Mouse (Mus musculus) thymus, postnatal 4 days (tissue): ENCODE results near the gene Sbf2.
"Not testable (repeated sequence)": the region's sequence is repeated elsewhere in the genome, so short reads cannot be mapped to it uniquely, and the experiment has no call there.

Experiments used
- DNase-seq: peaks from one replicate; pipeline ENCODE4 v3.0.0; 2021

The Sbf2 gene

DNA sequence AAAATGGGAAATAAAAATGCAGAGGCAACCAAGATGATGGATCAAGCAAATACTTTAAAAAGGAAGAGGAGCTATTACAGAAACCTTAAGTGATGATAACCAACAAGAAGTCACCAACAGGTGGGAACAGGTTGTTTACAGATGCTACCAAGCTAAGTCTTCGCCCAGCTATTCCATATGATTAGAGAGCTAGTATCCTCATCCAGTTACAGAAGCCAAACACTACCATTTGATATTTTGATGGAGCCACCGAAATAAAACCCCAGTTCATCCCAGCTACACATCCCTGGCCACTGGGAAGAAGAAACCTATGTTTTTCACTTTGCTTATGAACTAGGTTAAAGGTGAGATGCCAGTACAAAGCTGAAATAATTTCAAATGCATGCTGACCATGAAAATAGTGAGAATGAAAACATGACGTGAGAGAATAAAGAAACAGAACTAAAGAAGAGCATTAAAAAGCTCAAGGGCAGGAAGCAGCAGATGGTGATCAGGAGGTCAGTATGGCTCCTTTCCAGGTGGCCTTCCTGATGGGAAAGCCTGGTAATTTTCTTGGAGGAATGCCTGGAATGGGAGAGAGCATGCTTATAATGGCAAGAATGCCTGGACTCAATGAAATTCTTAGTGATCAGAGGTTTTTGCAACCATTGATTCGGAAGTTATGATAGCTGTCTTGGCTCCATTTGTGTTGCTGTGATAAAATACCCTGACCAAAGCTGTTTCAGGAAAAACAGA lies 48.7 kb downstream of the Sbf2 start:
- no peak for DNase-seq

DNA sequence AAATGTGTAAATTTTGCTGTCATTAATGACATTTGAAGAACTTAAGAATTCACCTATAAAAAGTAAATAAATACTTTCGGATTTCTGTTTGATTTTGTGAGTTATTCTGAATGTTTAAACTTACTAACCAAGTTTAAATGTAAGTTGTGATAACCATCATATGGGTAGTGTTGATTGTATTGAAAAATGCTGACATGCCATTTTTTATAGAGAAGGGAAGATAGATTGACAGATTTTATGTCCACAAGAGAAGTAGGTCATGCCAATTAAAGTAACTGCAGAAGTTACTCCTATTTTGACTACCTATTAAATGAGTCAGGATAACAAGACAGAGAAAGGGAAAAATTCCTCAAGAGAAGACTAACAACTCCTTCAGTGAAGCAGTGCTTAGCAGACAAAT lies 53.1 kb downstream of the Sbf2 start:
- DNase-seq, result no peak

DNA sequence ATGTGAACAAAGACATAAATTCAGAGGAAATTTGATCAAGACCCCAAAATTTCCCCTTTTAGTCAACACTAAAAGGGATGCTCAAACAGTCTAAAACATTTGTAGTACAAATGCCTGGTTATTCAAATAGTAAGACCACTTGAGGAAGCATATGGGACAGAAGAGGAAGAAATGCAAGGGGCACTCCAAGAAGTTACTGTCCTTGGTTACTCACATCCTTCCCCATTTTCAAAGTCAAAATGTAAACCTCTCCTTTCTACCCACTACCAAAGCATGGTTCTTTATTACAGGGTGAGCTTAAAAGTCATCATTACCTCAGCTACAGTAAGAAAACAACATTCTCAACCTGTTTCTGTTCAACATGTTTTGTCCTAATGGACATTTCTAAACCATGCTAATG lies 57.7 kb downstream of the Sbf2 start:
- DNase-seq, result no peak

DNA sequence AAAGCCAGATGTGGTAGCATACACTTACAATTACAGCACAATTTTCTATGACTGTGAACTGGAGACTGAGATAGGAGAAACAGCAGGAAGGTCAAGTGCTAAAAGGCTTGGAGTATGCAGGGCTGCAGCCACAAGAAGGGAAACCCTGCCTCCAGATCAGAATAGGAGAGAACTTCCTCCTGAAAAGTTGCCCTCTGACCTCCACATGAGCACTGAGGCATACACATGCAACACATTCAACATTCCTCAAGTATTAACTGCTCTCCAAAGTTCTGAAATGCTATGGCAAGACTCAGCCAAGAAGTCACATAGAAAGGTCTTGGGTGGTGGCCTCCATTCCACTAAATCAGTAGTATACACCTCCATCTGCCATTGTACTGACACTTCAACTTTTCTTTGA lies 58.5 kb downstream of the Sbf2 start:
- no peak for DNase-seq

DNA sequence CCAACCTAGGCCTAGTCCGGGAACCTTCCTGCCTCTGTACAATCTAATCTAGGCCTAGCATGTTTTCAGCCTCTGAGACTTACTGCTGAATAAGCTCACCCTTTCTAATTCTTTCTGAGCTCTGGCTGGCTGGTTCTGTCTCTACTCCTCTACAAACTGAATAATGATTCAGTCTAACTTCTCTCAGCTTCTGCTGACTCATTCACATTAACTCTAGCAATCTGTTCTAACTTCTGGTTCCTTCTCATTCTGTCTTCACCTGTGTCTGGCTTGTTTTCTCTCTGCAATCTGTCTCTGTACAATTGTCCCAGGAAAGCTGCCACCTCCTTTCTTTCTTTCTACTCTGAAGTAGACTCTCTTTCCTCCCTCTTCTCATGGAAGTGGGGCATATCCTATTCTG lies 59.5 kb downstream of the Sbf2 start:
- no peak for DNase-seq

DNA sequence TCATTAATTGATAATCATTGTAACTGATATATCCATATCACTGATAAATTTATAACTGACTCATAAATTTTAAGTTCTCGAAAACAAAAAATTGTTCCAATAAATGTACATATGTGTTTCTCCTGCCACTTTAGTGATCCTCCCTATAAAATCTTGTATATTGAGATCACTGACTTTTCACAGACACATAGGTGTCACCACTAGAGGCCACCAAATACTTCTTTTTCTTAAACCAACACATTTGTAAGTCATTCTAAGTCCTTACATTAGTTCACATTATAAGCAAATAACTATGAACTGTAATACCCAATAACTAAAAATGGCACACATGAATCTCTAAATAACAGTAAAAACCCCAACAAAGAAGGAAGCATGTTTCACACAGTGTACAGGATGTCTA lies 66.5 kb downstream of the Sbf2 start:
- no peak for DNase-seq

DNA sequence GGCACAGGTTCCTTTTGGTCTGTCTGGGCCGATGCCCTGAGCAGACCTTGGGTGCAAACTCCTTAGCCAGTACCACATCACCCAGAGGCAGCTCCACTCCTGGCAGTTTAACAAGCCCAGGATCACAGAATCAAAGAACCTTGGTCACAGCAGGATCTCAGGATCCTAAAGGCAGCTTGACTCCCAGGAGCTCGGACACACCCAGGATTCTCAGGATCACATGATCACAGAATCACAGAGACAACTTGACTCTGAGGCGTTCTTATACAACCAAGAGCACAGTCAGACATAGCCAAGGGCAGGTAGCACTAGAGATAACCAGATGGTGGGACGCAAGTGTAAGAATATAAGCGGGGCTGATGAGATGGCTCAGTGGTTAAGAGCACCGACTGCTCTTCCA lies 71.4 kb downstream of the Sbf2 start:
- no peak for DNase-seq

DNA sequence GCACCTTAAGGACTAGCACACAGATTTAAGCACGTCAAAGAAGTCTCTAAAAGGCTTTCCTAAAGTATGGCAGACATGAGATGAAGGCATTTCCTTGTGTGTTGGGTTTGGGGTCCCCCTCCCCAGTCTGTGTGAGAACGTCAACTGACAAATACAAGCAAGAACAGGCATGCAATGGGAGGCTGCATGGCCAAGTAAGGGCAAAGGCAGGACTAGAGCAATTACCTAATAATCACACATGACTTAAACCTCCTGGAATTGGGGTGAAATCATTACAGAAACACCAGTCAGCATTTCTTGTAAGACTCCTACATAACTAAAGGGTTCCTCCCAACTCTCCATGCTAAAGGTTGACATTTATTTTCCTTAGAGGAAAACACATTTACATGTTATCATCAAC lies 75.5 kb downstream of the Sbf2 start:
- DNase-seq, result no peak

DNA sequence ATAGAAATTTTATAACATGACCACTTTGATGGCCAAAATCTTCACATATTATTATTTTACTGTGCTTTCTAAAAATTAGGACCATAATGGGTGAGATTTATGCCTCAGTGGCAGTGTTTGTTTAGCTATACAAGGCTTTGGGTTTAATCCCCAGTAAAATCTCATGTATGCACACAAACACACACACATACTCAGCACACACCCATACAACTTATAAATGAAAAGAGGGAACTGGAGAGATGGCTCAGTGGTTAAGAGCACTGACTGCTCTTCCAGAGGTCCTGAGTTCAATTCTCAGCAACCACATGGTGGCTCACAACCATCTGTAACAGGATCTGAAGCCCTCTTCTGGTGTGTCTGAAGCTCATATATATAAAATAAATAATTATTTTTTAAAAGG lies 84.4 kb downstream of the Sbf2 start:
- DNase-seq, result not testable (repeated sequence)

DNA sequence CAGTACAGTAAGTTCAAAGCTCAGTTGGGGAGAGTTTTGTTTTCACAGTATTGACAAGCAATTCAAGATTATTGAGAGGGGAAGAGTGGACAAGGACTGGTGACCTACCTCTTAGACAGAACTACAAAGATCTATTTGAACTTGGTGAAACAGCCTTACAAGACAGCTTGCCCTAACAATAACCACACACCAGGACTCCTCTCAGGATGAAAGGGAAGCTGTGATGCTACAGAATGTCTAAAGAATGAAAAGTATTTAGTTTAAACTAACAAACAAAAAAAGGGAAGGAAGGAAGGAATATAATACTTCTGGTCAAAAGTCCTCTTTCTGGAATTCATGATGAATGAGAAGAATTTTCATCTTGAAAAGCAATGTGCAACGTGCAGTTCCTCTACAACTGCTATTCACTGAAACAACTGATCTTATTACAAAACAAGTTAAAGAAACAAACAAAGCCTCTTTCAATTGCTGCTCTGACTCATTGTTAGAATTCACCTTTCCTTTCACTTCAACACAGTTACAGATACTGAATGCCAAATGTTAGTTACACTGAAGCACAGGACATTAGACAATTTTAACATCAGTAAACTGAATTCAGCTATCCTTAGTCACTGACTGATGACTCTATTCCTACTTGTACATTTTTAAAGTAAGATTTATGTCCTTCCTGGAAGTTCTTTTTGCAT lies 89.5 kb downstream of the Sbf2 start:
- no peak for DNase-seq

DNA sequence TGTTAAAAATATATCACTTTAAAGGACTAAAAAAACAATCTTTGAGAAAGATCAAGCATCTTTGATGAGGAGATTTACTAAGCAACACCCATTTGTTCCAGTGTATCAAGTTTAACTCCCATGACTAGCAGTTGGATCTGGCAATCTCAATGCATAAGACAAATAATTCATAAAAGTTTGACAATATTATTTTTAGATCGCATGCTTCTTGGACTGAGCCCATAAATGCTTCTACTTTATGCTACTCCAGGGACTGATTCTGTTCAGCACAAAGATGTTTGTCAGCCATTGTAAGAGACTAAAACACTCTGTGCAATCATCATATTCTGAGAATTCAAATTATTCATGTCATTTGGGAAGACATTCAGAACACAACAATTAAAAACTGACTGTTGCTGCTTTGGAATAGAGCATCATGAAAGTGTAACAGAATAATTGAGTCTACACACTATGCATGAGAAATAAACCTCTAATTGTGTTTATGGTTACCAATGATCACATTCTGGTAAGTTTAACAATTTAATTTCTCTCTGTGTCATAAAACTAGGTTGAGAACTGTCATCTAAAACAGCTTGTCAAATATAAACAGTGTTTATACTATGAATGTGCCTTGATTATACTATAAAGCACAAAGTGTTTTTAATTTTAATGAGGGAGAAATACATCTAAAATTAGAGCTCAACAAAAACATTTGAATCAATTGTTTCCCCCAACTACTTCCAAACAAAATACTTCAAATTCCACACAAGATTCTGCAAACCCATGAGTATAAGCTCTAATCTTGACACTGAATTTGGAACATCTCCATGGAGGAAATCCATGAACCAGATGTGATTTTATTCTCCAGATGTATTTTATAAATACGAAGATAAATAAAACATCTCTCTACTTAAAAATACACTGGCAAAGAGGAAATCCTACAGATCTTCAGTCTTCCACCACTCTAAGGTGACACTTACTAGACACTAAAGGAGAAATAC lies 98.2 kb downstream of the Sbf2 start:
- no peak for DNase-seq

DNA sequence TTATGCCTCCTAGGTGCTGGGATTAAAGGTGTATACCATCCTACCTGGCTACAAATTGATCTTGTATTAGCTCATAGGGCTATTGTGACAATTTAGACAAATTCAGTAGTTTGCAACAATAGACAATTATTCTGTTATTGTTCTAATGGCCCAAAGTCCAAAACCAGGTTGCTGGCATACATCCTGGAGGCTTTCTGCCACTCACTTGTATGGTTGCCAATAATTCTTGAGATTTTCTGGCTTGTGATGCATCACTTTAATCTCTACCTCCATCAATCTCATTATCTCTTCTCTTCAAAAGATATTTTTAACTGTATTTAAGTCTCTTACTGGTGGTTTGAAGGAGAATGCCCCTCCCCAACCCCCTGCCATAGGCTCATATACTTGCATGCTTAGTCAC lies 100.6 kb downstream of the Sbf2 start:
- DNase-seq, result no peak

DNA sequence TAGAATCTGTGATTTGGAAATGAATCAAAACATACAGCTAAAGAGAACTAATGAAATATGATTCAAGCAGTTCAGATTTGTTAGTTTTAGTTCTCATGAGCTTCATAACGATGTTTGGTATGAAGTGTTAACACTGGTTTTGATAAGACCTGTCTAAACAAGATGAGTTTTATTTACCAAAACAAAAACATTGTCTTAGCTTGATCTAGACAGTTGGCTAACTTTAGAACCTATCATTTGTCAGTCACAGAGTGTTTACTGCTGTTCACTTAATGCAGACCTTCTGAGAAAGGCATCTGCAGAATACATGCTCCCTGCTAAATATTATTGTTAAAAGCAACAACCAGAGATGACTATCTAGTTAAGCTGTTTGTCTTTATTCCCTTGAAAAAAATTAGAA lies 116.1 kb downstream of the Sbf2 start:
- no peak for DNase-seq

DNA sequence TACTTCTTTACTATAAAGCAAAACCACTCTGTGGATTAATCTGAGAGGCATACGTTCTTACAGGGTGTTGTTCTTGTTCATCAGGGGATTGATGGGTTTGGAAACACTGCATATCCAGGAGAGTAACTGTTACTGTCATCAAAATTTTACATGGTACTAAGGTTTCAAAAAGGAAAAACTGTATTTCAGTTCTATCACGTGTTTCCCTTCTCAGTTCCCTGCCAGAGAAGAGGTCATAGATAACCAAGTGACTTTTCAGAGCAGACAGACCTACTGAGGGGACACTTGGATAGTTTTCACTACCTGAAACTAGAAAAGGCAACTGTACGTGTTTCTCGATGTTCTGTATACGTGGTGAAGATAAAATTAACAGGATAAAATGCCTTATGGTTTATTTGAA lies 123.7 kb downstream of the Sbf2 start:
- no peak for DNase-seq

DNA sequence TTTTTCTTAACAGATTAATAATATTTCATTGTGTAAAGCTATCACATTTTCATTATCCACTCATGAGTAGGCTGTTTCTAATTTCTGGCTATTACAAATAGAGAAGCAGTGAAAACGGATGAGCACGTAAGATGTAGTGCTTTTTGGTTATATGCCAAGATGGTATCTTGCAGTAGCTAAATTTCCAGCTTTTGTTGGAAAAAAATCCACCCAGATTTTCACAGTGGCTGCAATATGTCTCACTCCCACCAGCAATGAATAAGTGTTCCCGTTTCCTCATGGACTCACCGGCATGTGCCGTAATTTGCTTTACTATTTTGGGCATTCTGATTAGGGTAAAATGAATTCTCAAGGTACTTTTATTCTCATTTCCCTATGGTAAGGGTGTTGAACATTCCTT lies 129.7 kb downstream of the Sbf2 start:
- no peak for DNase-seq

DNA sequence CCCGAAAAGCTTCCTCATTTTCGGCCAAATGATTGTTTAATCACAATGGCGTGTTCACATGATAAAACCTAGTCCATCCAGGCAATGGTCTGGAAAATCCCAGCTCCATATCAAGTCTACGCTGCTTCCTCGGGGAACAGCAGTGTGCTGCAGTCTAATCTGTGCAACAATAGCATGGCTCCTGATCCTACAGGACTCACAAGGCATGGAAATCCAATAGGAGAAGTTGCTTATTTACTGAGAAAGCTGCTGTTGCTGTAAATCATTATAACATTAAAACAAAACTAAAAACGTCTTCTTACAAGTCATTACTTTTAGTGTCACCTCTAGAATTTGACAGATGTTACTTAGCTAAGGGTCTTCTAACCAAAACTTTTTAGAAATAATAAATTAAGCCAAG lies 143.7 kb downstream of the Sbf2 start:
- DNase-seq, result no peak

DNA sequence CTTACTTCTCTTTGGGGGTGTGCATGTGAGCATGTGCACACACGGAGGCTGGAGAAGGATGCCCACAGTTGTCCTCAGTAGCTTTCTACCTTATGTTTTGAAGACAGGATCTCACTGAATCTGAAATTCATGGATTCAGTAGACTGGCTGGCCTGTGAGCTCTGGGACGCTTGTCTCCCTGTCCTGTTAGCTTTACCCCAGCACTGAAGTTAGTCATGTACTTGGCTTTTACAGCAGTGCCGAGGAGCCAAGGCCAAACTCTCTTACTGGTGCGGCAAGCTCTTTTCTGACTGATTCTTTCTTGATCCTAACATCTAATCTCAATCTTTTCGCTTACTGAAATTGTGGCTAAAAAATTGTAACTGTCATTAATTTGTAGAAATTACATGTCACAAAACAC lies 151.3 kb downstream of the Sbf2 start:
- no peak for DNase-seq

DNA sequence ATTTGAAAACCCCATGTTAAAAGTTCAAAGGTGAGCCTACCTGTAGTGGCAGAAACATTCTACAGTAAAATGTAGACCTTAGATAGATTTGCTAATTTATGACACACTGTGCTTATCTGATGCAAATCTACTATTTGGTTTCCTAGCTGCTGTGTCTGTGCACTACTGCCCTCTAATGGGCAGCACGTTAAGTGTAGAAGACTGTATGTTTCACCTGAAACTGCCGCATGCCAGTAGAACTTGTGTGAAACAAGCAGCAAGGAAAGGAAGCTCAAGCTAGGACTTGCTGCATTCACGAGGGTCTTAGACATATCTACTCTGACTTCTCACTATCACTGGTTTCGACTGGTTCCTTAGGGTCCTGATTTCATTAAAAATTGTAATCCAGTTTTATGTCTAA lies 182.4 kb downstream of the Sbf2 start:
- peak; percentile 71 for DNase-seq

DNA sequence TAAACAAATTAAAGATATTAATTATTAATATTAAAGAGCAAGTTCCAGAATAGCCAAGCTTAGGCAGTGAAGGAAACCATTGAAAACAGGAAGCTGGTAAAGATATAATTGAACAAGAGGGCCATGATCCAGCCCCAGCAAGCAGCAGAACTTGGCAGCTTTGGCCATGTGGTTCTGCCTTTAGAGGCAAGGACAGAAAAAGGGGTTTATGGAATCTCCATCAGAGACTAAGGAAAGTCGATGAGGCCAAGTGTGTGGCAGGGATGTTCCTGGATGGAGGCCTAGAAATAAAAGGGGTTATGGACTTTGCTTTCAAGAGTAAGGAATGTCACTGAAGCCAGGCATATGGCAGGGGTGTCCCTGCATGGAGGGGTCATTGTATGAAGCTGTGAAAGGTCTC lies 198.4 kb downstream of the Sbf2 start:
- DNase-seq, result no peak

DNA sequence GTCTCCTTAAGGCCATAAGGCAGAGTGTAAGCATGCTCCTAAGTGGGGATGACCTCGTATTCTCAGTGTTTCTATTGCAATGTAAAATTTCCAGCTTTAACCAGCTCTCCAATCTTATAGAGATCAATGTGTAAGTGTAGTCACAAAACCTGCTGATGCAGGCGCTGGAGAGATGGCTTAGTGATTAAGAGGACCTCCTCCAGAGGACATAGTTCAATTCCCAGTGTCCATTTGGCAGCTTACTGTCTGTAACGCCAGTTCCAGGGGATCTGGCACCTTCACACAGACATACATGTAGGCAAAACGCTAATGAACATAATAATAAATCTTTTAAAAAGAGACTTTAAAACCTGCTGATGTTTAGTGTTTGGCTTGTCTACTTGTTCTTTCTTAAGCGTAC lies 200.4 kb downstream of the Sbf2 start:
- no peak for DNase-seq

DNA sequence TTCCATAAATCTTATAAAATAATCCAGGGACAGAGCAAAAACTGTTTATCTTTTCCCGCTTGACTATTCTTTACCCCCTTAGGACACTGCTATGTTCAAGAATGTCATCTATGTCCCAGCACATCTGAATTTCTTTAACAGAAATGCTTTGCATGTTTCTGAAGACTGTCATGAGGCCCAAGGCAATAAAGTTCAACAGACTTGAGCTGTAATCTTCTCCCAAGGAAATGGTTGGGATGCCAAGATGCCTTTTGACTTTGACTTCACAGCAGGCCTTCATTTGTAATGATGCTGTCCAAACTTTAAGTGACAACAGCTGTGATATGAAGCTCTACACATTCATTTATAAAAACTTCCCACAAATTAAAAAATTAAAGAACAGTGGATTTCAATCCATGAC lies 212.6 kb downstream of the Sbf2 start:
- DNase-seq, result no peak

DNA sequence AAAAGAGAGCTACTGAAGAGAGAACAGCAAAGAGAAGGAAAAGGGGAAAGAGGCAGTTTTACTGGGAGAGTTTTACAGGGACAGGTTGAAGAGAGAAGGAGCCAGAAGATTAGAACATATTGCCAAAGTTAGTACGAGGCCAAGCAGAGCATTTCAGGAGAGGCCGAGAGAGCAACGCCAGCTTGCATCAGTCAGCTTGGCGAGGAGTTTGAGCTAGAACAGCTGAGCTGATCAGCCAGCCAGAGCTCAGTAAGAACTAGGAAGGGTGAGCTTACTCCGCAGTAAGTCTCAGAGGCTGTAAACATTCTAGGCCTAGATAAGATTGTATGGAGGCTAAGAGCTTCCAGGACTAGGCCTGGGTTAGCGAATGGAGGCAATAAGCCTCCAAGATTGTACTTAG lies 222.1 kb downstream of the Sbf2 start:
- DNase-seq, result no peak

DNA sequence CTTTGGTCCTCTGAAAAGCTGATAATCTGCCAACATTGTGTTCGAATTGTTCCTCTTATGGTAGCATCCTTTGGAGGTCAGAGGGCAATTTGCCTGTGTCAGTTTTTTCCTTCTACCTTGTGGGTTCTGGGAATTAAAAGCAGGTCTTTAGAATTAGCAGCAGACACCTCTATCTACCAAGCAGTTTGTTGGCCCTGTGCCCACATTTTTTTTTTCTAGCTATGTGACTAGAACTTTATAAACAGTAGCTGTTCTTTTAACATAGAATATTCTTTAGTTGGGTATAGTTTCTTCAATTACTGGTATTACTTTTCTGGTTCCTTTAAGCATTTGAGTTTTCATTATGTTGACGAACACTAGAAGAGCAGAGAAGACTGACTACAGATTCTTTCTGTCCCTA lies 223.1 kb downstream of the Sbf2 start:
- DNase-seq, result no peak

DNA sequence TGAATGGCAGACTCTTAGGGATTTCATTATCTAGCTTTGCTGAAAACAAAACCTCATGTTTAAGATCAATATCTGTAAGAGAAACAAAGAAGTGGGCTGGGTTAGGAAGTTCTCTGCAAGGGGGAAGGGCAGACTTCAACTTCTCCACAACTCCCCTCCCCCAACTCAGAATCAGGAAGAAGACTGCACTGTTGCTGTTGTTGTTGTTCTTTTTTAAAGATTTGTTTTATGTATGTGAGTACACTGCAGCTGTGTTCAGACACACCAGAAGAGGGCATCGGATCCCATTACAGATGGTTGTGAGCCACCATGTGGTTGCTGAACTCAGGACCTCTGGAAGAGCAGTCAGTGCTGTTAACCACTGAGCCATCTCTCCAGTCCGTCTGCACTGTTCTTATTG lies 225.8 kb downstream of the Sbf2 start:
- DNase-seq, result peak; percentile 12
